Mouse (Mus musculus) G1E (cell line): ENCODE measurements around the gene Epn2. TPM values are rescaled to one million over a fixed set of nuclear protein-coding genes. Genes with fewer than 3 reads are reported as not detected.
"Not testable (repeated sequence)": the region's sequence is repeated elsewhere in the genome, so short reads cannot be mapped to it uniquely, and the experiment has no call there.

Experiments
- ATAC-seq: 2 replicates; pipeline ENCODE4 v1.8.0; 2016; ENCODE audit warnings: mild to moderate bottlenecking; ENCODE audit not compliant: insufficient number of reproducible peaks, poor library complexity, low FRiP score, severe bottlenecking; ENCODE audit errors: extremely low read depth
- DNase-seq: peaks from one replicate; pipeline ENCODE4 v3.0.0; 2012; ENCODE audit warnings: low spot score
- H3K27me3 ChIP-seq: 2 replicates; pipeline ENCODE4 v1.6.1; 2012; ENCODE audit warnings: mild to moderate bottlenecking, low read length, inconsistent platforms; ENCODE audit not compliant: insufficient read depth
- H3K36me3 ChIP-seq: replicated peaks from 2 replicates; pipeline ENCODE3; 2012; ENCODE audit warnings: mild to moderate bottlenecking, inconsistent platforms
- H3K4me1 ChIP-seq: 2 replicates; pipeline ENCODE4 v1.6.1; 2012; ENCODE audit warnings: low read depth, low read length, inconsistent platforms, mixed read lengths; ENCODE audit not compliant: insufficient read depth
- H3K4me3 ChIP-seq: 2 replicates; pipeline ENCODE4 v1.5.1; 2012; ENCODE audit warnings: low read depth, mild to moderate bottlenecking, inconsistent platforms, low read length, moderate library complexity, mixed read lengths
- H3K9me3 ChIP-seq: replicated peaks from 2 replicates; pipeline ENCODE4 v1.6.1; 2012; ENCODE audit warnings: inconsistent platforms
- CTCF ChIP-seq: IDR thresholded peaks from 2 replicates; pipeline ENCODE4 v1.5.1; 2012; ENCODE audit warnings: low read depth, low read length, inconsistent platforms, mixed read lengths
- GATA1 ChIP-seq: IDR thresholded peaks from 2 replicates; pipeline ENCODE4 v1.6.1; 2012; ENCODE audit warnings: borderline replicate concordance, low read length, inconsistent platforms, mixed read lengths
- GATA2 ChIP-seq: IDR thresholded peaks from 2 replicates; pipeline ENCODE4 v1.6.1; 2012; ENCODE audit warnings: low read depth, low read length, inconsistent platforms, borderline replicate concordance
- POLR2AphosphoS5 ChIP-seq: IDR thresholded peaks from 2 replicates; pipeline ENCODE4 v1.6.1; 2012; ENCODE audit warnings: low read depth, low read length, inconsistent platforms; ENCODE audit not compliant: insufficient replicate concordance
- TAL1 ChIP-seq: conservative IDR thresholded peaks from 2 replicates; pipeline ENCODE4 v1.6.1; 2012; ENCODE audit warnings: low read depth, low read length, inconsistent platforms, mixed read lengths
- polyA plus RNA-seq: library from polyadenylated mRNA; stranded (reverse); fragments of >175 nt; gene quantifications from 2 replicates; pipeline ENCODE4 v1.2.3, GENCODE M21; 2012
- total RNA-seq, 2 experiments: library from RNA; stranded (forward) in 1 of 2; stranded (reverse) in 1 of 2; fragments of 200-1000 nt in 1 of 2; fragments of >200 nt in 1 of 2; fragmentation: Nextera tagmentation in 1 of 2; gene quantifications; 2 replicates each; pipeline ENCODE4 v1.2.3; 2014 to 2017

Gene Epn2
- total and polyA plus RNA-seq, 3 experiments: 2.3 to 4.5 (median 2.6) TPM

- H3K9me3 ChIP-seq: 0 out of 2 replicates have a peak, but pooled peaks cover 2% of the 10 kb centered on the region
- ATAC-seq: no peak
- no peak for DNase-seq
- TF ChIP-seq GATA2 (no peak), POLR2AphosphoS5 (no peak)
- H3K4me1 ChIP-seq: no peaks in the 10 kb centered on the region
- H3K36me3 ChIP-seq: no peaks in the 10 kb centered on the region
- H3K27me3 ChIP-seq: peaks cover 38% of the 10 kb centered on the region
- H3K4me3 ChIP-seq: no peak overlapping the region
These were observed 18.0 kb upstream of the Epn2 start for GRCm38 (mm10) chr11:61597471-61597870.

DNA sequence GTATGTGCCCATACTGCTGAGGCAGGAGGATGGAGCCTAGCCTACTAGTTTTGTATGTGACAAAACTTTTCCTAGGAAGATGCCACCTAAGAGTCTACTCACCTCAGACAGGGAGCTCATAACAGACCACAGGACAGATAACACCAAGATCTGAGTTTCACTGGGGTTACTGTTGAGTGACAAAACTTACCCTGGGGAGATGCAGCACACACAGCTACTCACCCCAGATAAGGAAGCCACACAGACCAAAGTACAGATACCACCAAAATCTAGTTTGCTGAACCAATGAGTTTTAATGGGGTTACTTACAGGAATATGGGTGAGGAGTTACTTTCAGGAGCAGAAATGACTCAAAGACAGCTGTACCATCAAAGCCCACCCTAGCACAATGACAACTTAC is 13.6 kb upstream of the Epn2 start:
- H3K4me3 ChIP-seq: no peak overlapping the region
- no peaks in the 10 kb centered on the region for H3K36me3 ChIP-seq
- H3K4me1 ChIP-seq: no peaks in the 10 kb centered on the region
- TF ChIP-seq POLR2AphosphoS5 (no peak), TAL1 (no peak), CTCF (no peak), GATA1 (no peak), GATA2 (no peak)
- DNase-seq (no peak), ATAC-seq (no peak)
- H3K27me3 ChIP-seq: peaks cover 23% of the 10 kb centered on the region
- 0 out of 2 replicates have a peak, but pooled peaks cover 2% of the 10 kb centered on the region for H3K9me3 ChIP-seq

DNA sequence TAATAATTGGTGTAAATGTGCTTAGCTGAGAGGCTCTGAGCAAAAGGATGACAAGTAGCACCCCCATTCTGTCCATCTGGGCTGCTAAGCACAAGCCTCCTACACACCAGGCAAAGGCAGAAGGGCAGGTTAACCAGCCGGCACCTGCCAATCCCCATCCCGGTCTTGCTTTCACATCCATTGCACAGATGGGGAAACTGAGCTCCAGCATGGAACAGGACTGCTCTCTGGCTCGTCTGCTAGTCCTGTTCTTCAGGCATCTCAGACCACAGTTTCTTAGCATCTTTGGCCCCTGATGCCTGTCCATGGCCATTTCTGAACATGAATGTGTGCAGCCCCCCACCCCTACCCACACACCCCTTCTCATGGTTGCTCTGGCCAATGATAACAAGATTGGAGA is 12.6 kb upstream of the Epn2 start:
- H3K27me3 ChIP-seq: peaks cover 15% of the 10 kb centered on the region
- no peak overlapping the region for H3K4me3 ChIP-seq
- no peaks in the 10 kb centered on the region for H3K4me1 ChIP-seq
- 0 out of 2 replicates have a peak, but pooled peaks cover 2% of the 10 kb centered on the region for H3K9me3 ChIP-seq
- no peak for TF ChIP-seq GATA1
- no peak for TF ChIP-seq CTCF
- TF ChIP-seq POLR2AphosphoS5: no peak
- TF ChIP-seq TAL1: no peak
- TF ChIP-seq GATA2: no peak
- no peak for DNase-seq
- no peak for ATAC-seq
- no peaks in the 10 kb centered on the region for H3K36me3 ChIP-seq

GRCm38 (mm10) chr11:61590516-61591213 is 11.2 kb upstream of the Epn2 start:
- no peaks in the 10 kb centered on the region for H3K36me3 ChIP-seq
- H3K9me3 ChIP-seq: 0 out of 2 replicates have a peak, but pooled peaks cover 2% of the 10 kb centered on the region
- no peaks in the 10 kb centered on the region for H3K4me1 ChIP-seq
- peaks cover 17% of the 10 kb centered on the region for H3K27me3 ChIP-seq
- no peak for ATAC-seq
- no peak for DNase-seq
- no peak for TF ChIP-seq CTCF
- TF ChIP-seq TAL1: no peak
- TF ChIP-seq GATA1: no peak
- TF ChIP-seq POLR2AphosphoS5: no peak
- TF ChIP-seq GATA2: no peak
- H3K4me3 ChIP-seq: no peak overlapping the region

GRCm38 (mm10) chr11:61585421-61585820 is 5.9 kb upstream of the Epn2 start:
- Histone ChIP-seq H3K27me3 (peaks cover 16% of the 10 kb centered on the region), H3K4me1 (no peaks in the 10 kb centered on the region), H3K36me3 (no peaks in the 10 kb centered on the region), H3K4me3 (no peak overlapping the region), H3K9me3 (no peaks in the 10 kb centered on the region)
- no peak for ATAC-seq
- no peak for DNase-seq
- TF ChIP-seq GATA2: no peak
- TF ChIP-seq GATA1: no peak
- no peak for TF ChIP-seq TAL1
- TF ChIP-seq CTCF: no peak
- TF ChIP-seq POLR2AphosphoS5: no peak

GRCm38 (mm10) chr11:61584830-61585229 is 5.3 kb upstream of the Epn2 start:
- H3K4me3 ChIP-seq: no peak overlapping the region
- DNase-seq (no peak), ATAC-seq (no peak)
- peaks cover 20% of the 10 kb centered on the region for H3K27me3 ChIP-seq
- TF ChIP-seq POLR2AphosphoS5: no peak
- TF ChIP-seq TAL1: no peak
- no peak for TF ChIP-seq CTCF
- no peak for TF ChIP-seq GATA2
- TF ChIP-seq GATA1: no peak
- no peaks in the 10 kb centered on the region for H3K36me3 ChIP-seq
- H3K4me1 ChIP-seq: peaks cover 1% of the 10 kb centered on the region; the same call in 1 of the 2 replicates
- H3K9me3 ChIP-seq: no peaks in the 10 kb centered on the region

- H3K9me3 ChIP-seq: no peaks in the 10 kb centered on the region
- peaks cover 20% of the 10 kb centered on the region for H3K27me3 ChIP-seq
- peaks cover 7% of the 10 kb centered on the region for H3K4me1 ChIP-seq
- H3K4me3 ChIP-seq: no peak overlapping the region
- DNase-seq: no peak
- ATAC-seq: no peak
- H3K36me3 ChIP-seq: no peaks in the 10 kb centered on the region
- TF ChIP-seq GATA1 (no peak), CTCF (no peak), GATA2 (no peak), TAL1 (no peak), POLR2AphosphoS5 (no peak)
These were observed 4.6 kb upstream of the Epn2 start for GRCm38 (mm10) chr11:61584096-61584495.

DNA sequence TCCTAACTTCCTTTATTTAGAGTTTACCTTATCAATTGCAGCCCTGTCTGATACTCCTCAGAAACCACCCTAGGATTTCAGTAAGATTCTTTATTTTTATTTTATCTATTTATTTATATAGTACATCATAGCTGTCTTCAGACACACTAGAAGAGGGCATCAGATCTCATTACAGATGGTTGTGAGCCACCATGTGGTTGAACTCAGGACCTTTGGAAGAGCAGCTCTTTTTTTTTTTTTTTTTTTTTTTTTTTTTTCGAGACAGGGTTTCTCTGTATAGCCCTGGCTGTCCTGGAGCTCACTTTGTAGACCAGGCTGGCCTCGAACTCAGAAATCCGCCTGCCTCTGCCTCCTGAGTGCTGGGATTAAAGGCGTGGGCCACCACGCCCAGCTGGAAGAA is 3.3 kb upstream of the Epn2 start:
- H3K27me3 ChIP-seq: peaks cover 18% of the 10 kb centered on the region
- H3K4me3 ChIP-seq, DNase-seq, ATAC-seq, H3K9me3 ChIP-seq, H3K36me3 ChIP-seq: not testable (repeated sequence)
- H3K4me1 ChIP-seq: peaks cover 15% of the 10 kb centered on the region
